Mouse (Mus musculus): ENCODE results near the gene Prmt8.

DNA sequence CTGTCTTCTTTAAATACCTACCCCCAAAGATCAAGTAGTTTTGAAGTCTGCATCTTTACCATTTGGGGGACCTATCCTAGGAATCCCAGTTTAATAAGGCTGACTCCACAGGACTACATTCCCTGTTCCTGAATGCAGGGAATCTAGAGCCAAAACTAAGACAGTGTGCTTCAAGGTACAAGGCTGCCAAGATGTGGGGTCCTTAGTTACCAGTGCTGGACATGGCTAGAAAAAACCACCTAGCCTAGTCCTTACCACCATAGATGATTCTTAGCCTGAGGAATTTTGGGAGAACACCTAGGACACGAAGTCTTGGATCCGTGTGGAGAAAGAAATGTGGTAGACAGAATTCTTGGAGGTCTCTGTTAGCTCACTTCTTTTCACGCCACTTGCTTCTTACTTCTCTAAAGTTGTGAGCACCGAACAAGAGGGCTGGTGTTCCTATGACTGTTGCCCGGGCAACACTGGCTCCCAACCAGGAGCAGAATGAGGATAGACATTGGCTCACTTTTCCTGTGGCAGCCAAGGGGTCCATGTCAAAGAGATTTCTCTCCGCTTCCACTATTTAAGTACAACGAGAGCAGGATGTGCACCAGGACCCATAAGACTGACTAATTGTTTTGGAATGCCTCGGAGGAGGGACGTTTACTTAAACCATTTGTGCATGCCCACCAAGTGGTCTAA is 33.9 kb upstream of the Prmt8 start:
- TF ChIP-seq CTCF (conservative IDR thresholded peaks at IDR 0.05; ENCODE audit: insufficient read depth, insufficient read length, low read depth, low read length) = no peak
- no peak for TF ChIP-seq POLR2A (IDR thresholded peaks at IDR 0.05; ENCODE audit: low read depth, low read length)
